Mouse (Mus musculus) midbrain, embryonic 12.5 days (tissue): ENCODE measurements around the gene Omp. TPM values are rescaled to one million over a fixed set of nuclear protein-coding genes. Genes with fewer than 3 reads are reported as not detected.

Experiments
- ATAC-seq: fragments of 200-750 bp; cut with Nextera tagmentation; 2 replicates; pipeline ENCODE4 v1.8.0; 2017; ENCODE audit warnings: low read depth, moderate TSS enrichment, moderate library complexity; ENCODE audit not compliant: low FRiP score
- H3K27ac ChIP-seq: fragments of 300-500 bp; sonication (generic); replicated peaks from 2 replicates; pipeline ENCODE4 v1.5.1; 2016; ENCODE audit warnings: mild to moderate bottlenecking
- H3K27me3 ChIP-seq: fragments of 300-500 bp; sonication (generic); 2 replicates; pipeline ENCODE4 v1.6.1; 2016; ENCODE audit warnings: mild to moderate bottlenecking
- H3K36me3 ChIP-seq: fragments of 300-500 bp; sonication (generic); 2 replicates; pipeline ENCODE4 v1.6.1; 2016
- H3K4me1 ChIP-seq: fragments of 300-500 bp; sonication (generic); 2 replicates; pipeline ENCODE4 v1.6.1; 2016
- H3K4me2 ChIP-seq: fragments of 300-500 bp; sonication (generic); replicated peaks from 2 replicates; pipeline ENCODE4 v1.6.1; 2016; ENCODE audit warnings: mild to moderate bottlenecking, moderate library complexity
- H3K4me3 ChIP-seq: fragments of 300-500 bp; sonication (generic); 2 replicates; pipeline ENCODE4 v1.5.1; 2016; ENCODE audit warnings: mild to moderate bottlenecking
- H3K9ac ChIP-seq: fragments of 300-500 bp; sonication (generic); replicated peaks from 2 replicates; pipeline ENCODE4 v1.6.1; 2016; ENCODE audit warnings: mild to moderate bottlenecking, moderate library complexity
- H3K9me3 ChIP-seq: fragments of 300-500 bp; sonication (generic); 2 replicates; pipeline ENCODE4 v1.6.1; 2016; ENCODE audit warnings: mild to moderate bottlenecking
- WGBS: fragments of 180-500 bp; shearing (Covaris S2); methylation state at CpG from one replicate; pipeline ENCODE4 v1.1.7; 2016; 5-methylcytosine and 5-hydroxymethylcytosine counted together
- polyA plus RNA-seq: library from polyadenylated mRNA; unstranded; fragments of >200 nt; fragmentation: Nextera tagmentation; extraction: Ambion mirVana; gene quantifications from 2 replicates; pipeline ENCODE4 v1.2.1, GENCODE M21; 2016

Omp gene
- polyA plus RNA-seq, 1 experiment from 2014 or later, result not detected

DNA sequence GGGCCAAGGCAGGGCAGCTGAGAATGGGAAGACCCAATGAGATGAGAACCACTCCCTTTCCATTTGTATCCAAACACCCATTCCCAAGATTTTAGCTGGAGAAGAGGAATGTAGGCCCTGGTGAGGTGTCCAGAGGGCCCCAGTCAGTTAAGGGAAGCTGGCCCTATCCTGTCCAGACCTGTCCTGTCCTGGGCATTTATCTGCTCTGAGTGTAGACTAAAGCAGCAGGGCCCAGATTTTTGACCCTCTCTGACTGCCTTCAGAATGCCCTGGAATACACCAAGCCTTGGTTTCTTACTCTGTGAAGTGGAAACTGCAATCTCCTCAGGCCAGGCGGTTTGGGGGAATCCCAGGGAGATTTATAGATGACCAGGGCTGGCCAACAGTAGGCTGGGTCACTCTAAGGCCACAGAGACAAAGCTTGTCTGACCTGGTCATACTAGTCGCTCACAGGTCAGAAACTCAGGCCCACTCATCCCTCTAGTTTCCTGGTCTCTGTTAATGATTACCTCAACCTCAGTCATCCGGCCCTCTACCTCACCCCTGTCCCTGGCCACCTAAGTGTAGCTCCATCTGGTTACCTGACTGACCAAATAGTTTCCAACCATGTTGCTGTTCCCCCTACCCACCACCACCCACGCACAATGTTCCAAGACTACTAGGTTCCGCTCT is 33.4 kb upstream of the Omp start:
- Histone ChIP-seq H3K9ac (peak overlapping the region; percentile 68; the same call in 1 of the 2 replicates), H3K27me3 (peaks cover 57% of the 10 kb centered on the region), H3K27ac (no peak overlapping the region), H3K4me1 (peaks cover 5% of the 10 kb centered on the region; the same call in 1 of the 2 replicates), H3K9me3 (no peaks in the 10 kb centered on the region), H3K36me3 (no peaks in the 10 kb centered on the region), H3K4me2 (peak overlapping the region; percentile 82), H3K4me3 (peak overlapping the region; percentile 79)
- peak; percentile 35 for ATAC-seq
- WGBS, result 95% methylated on average over 5 of the region's 5 CpGs

DNA sequence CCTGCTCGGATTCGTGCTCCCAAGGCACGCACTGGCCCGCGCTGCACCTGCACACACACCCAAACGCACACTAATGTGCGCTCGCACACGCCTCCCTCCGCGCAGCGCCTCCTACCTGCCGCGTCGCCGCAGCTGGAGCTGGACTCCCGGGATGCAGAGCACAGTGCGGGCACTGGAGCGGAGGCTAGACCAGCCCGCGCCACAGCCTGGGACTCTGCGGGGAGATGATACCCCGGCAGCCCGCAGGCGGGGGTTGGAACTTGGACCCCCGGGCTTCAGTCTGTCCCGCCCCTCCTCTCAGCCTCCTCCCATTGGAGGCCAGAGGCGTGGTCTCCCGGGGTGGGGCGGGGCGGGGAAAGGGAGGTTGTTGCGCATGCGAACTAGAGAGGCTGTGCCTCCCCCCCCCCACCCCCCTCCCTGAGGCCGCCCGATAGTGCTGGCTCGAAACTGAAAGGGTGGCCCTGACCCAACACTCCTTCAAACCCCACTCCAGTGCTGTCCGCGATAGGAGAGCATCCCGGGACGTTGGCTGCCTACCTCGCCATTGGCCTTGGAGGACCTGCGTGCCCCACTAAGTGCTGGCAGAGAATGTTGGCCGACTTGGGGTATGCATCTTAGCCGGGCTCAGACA is 32.7 kb upstream of the Omp start, which contains the start of gene Capn5:
Gene Capn5, minus strand, starts transcription at position 346 of the 631 bp plus-strand sequence.
- no peaks in the 10 kb centered on the region for H3K9me3 ChIP-seq
- H3K36me3 ChIP-seq, result no peaks in the 10 kb centered on the region
- peaks cover 53% of the 10 kb centered on the region for H3K27me3 ChIP-seq
- peak within 1 kb of the TSS; percentile 82 for H3K4me2 ChIP-seq
- peak within 1 kb of the TSS; percentile 68 for H3K9ac ChIP-seq
- H3K27ac ChIP-seq, result no peak within 1 kb of the TSS
- WGBS, result under 1% methylated on average over 43 of the region's 44 CpGs
- H3K4me1 ChIP-seq, result peaks cover 5% of the 10 kb centered on the region; the same call in 1 of the 2 replicates
- peak; percentile 79 for ATAC-seq
- peak within 1 kb of the TSS; percentile 79 for H3K4me3 ChIP-seq

DNA sequence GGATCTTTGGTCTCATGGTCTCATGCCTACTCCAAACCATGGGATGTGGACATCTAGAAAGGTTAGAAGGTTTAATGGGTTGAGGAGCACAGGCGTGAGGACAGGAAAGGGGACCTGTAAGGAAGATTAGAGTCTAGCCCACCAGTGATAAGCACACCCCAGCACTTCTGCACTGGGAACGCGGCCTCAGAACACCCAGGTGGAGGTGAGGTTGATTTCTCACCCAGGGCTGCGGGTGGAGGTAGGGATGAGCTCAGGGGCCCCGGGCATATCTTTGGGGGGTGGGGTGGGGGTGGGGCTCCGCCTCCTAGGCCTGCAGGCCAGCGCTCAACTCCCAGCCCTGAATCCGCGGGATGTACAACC is 32.2 kb upstream of the Omp start:
- 6% methylated on average over 8 of the region's 9 CpGs for WGBS
- peak overlapping the region; percentile 82 for H3K4me2 ChIP-seq
- H3K9me3 ChIP-seq, result no peaks in the 10 kb centered on the region
- peaks cover 49% of the 10 kb centered on the region for H3K27me3 ChIP-seq
- H3K9ac ChIP-seq, result peak overlapping the region; percentile 68
- peaks cover 5% of the 10 kb centered on the region; the same call in 1 of the 2 replicates for H3K4me1 ChIP-seq
- peak overlapping the region; percentile 79 for H3K4me3 ChIP-seq
- H3K27ac ChIP-seq, result no peak overlapping the region
- peak; percentile 46; the same call in 1 of the 2 replicates for ATAC-seq
- H3K36me3 ChIP-seq, result no peaks in the 10 kb centered on the region

DNA sequence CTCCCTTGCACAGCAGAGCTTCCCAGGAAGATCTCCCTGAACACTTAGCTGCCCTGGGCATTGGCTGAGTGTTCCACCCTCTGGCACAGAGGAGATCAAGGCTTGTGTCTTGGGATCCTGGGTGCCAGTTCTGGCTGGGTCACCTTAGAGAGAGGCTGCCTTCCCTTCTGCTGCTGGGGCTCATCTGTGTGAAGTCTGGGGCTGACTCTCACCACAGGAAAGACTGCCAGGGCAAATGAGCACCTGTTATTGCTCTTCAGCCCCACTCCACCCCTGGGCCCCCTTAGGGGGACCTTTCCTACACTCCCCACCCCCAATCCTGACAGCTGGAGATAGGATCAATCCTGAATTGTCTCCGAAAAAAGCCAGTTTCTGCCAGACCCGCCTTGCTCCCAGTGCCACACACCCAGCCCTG is 31.8 kb upstream of the Omp start:
- no peak overlapping the region for H3K27ac ChIP-seq
- no peaks in the 10 kb centered on the region for H3K9me3 ChIP-seq
- H3K36me3 ChIP-seq, result no peaks in the 10 kb centered on the region
- peak; percentile 9; the same call in 1 of the 2 replicates for ATAC-seq
- peak overlapping the region; percentile 82 for H3K4me2 ChIP-seq
- peak overlapping the region; percentile 79; the same call in 1 of the 2 replicates for H3K4me3 ChIP-seq
- peaks cover 50% of the 10 kb centered on the region for H3K27me3 ChIP-seq
- H3K9ac ChIP-seq, result peak overlapping the region; percentile 68; the same call in 1 of the 2 replicates
- H3K4me1 ChIP-seq, result peaks cover 5% of the 10 kb centered on the region; the same call in 1 of the 2 replicates
- WGBS, result 55% methylated on average over 2 of the region's 2 CpGs

DNA sequence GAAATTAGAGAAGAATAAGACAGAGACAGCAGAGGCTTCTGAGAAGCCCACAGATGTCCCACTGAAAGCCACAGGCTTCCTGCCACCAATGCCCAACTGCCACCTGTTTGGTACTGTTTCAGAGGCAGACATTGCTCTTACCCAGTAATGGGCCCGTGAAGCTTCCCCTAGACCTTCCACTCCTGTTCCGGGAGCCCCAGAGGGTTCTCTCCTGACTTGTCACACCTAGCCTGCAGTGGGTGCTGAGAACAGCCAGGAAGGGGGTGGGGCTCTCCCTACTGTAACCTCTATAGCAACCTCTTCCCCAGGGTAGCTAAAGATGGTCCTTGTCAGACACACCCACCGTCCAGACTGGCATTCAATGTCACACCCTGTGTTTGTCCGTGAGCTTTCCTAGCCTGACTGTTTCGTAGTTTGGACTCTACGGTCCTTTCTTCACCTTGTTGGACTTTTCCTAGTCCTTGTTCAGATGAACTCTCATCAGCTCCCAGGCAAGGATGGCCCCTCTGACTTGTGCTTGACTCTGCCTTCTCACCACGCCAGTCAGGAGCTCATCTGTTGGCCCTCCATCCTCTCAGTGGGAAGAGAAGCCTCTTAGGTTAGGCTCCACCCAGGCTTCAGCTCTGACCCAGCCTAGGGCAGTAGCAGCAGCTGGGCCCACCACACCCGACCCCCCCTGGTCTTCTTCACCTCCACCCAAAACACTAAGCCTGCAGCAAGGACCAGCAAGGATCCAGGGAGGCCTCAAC is 31.2 kb upstream of the Omp start:
- Histone ChIP-seq H3K4me2 (peak overlapping the region; percentile 82), H3K36me3 (no peaks in the 10 kb centered on the region), H3K9ac (no peak overlapping the region), H3K9me3 (no peaks in the 10 kb centered on the region), H3K4me3 (no peak overlapping the region), H3K27me3 (peaks cover 45% of the 10 kb centered on the region), H3K4me1 (peaks cover 7% of the 10 kb centered on the region; the same call in 1 of the 2 replicates), H3K27ac (no peak overlapping the region)
- WGBS, result 79% methylated on average over 8 of the region's 8 CpGs
- ATAC-seq, result no peak

DNA sequence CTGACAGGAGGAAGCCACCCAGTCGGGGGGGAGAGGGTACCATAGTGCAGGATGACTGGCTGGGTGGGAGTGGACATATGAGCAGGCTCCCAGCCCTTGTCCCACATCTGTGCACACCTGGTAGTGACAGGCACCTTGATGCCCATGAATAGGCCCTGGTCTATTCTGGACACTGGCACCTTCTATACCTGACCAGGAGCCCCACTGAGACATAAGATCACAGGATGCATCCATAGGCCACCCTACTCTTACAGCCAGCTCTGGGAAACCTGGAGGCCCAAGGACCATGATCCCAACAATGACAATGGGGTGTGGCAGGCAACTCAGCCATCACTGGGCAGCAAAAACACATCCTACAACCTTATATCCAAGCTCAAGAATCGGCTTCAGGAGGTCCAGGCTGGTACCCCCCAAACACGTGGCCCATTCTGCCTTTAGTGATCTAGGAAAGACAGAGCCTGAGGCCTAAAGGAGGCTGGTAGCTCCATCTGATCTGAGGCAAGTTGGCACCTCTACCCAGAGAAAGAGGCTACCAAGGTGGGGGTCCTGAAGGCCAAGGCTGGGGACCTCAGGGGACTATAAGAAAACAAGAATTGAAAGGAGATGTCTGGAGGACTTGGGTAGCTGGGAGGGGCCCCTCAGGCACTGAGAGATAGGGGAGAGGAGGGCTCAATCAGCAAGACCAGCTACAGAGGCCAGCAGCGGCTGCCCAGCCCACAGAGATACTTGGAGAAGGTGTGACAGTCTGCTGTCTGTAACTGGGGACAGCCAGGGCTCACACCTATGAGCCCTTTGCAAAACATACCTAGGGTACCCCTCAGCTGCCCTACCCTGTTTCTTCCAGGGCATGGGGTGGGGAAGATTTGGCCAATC is 29.8 kb upstream of the Omp start:
- H3K4me3 ChIP-seq, result no peak overlapping the region
- H3K27me3 ChIP-seq, result peaks cover 36% of the 10 kb centered on the region
- 73% methylated on average over 4 of the region's 4 CpGs for WGBS
- no peaks in the 10 kb centered on the region for H3K36me3 ChIP-seq
- no peak overlapping the region for H3K27ac ChIP-seq
- H3K9me3 ChIP-seq, result no peaks in the 10 kb centered on the region
- H3K9ac ChIP-seq, result no peak overlapping the region
- ATAC-seq, result no peak
- no peak overlapping the region for H3K4me2 ChIP-seq
- H3K4me1 ChIP-seq, result peaks cover 14% of the 10 kb centered on the region

DNA sequence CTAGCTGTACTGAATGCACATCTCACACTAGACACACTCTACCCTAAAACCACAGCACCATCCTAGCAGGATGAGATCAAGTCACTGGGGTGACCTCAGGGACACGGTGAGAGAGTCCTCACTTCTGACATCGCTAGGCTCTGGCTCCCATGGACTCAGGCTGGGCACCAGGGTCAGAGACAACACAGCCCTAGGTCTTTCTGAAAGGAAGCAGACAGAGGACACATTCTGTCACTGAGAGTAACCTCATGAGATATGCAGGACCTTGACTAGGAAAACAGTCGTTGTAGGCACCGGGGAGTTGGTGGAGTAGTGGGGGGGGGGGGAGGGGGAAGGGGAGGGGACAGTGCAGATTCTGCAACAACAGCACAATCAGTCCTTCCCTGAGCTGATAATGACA is 28.1 kb upstream of the Omp start:
- H3K9me3 ChIP-seq, result no peaks in the 10 kb centered on the region
- no peak overlapping the region for H3K4me3 ChIP-seq
- no peak for ATAC-seq
- WGBS, result 67% methylated on average over 4 of the region's 4 CpGs
- no peak overlapping the region for H3K9ac ChIP-seq
- H3K4me1 ChIP-seq, result peaks cover 14% of the 10 kb centered on the region
- no peaks in the 10 kb centered on the region for H3K36me3 ChIP-seq
- peaks cover 20% of the 10 kb centered on the region for H3K27me3 ChIP-seq
- H3K27ac ChIP-seq, result no peak overlapping the region
- no peak overlapping the region for H3K4me2 ChIP-seq

DNA sequence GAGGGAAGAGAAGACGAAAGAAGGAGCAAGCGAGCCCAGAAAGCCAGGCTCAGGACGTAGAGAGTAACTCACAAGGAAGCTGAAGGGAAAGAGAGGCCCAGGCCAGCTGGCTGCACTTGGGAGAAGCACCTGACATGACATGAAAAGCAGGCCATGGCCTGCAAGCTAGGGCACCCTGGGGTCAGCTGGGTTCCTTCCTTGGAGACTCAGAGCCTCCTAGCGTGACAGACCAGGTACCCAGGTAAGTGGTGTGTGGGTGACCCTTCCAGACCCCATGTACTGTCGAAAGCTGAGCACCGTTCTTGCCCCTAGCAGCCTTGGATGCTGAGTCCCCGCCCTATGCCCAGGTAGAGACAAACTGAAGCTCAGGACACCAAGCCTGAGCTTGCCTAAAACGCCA is 27.4 kb upstream of the Omp start:
- no peak overlapping the region for H3K4me3 ChIP-seq
- no peak overlapping the region for H3K9ac ChIP-seq
- no peaks in the 10 kb centered on the region for H3K36me3 ChIP-seq
- no peak for ATAC-seq
- WGBS, result 79% methylated on average over 8 of the region's 8 CpGs
- H3K27ac ChIP-seq, result no peak overlapping the region
- peaks cover 20% of the 10 kb centered on the region for H3K27me3 ChIP-seq
- no peak overlapping the region for H3K4me2 ChIP-seq
- H3K4me1 ChIP-seq, result peaks cover 14% of the 10 kb centered on the region
- H3K9me3 ChIP-seq, result no peaks in the 10 kb centered on the region

DNA sequence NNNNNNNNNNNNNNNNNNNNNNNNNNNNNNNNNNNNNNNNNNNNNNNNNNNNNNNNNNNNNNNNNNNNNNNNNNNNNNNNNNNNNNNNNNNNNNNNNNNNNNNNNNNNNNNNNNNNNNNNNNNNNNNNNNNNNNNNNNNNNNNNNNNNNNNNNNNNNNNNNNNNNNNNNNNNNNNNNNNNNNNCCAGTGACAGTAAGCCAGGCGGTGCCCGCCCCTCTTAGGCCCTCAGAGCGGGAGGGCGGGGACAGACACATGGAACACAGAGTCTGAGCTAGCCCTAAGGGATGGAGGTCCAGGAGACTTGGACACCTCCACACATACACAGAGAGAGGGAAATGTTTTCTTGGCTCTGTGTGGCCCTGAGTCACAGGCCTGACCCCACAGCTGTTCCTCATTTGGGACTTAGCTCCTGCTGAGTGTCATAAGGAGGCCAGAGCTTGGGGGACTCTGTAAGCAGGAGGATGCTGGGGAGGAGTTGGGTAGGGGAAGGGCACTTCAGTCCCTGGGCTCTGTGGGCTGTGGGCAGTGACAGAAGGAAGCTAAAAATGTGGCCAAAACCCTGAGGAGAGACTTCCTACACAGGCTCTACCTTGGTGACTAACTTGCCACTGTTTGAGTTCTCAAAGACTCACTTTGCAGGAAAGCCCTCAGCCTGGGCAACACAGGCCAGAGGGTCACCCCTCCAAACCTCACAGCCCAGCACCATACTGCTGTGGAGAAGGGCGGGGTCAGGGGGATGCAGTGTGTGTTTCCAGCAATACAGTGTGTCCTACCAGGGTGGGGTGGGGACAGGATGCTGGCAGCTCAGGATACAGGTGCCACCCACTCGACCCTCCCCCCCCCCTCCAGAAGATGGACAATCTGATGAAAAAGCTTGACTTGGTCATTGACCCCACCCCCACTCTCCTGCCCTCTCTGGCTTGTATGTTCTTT is 26.1 kb upstream of the Omp start:
- no peaks in the 10 kb centered on the region for H3K36me3 ChIP-seq
- H3K4me3 ChIP-seq, result no peak overlapping the region
- H3K27ac ChIP-seq, result no peak overlapping the region
- H3K9me3 ChIP-seq, result no peaks in the 10 kb centered on the region
- H3K27me3 ChIP-seq, result peaks cover 10% of the 10 kb centered on the region
- peaks cover 9% of the 10 kb centered on the region for H3K4me1 ChIP-seq
- ATAC-seq, result no peak
- WGBS, result 51% methylated on average over 6 of the region's 6 CpGs
- H3K9ac ChIP-seq, result no peak overlapping the region
- no peak overlapping the region for H3K4me2 ChIP-seq

DNA sequence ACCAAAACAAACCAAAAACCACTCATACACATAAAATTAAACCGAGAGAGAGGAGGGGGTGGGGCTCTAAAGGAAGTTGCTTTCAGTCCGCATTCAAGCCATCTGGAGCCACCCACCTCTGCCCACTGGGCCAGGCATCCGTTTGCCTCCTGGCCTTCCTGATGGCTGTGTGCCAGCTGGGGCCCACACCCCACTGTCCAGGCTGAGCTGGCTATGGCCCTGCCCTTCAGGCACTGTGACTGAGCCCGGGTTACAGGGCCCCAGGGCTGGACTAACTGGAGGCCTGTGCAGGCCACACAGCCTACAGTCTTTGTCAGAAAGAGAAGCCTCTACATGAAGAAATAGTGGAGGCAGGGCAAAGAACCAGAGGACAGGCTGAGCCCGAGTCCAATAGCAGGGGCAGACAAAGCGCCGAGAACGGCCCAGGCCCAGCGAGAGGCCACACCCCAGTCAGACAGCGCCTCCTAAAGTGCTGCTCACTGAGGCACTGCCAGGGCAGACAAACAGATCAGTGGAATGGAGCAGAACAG is 19.8 kb upstream of the Omp start:
- Histone ChIP-seq H3K9ac (no peak overlapping the region), H3K36me3 (no peaks in the 10 kb centered on the region), H3K4me2 (no peak overlapping the region), H3K27ac (0 out of 2 replicates have a peak overlapping the region, but pooled peaks have one; percentile 27), H3K4me3 (no peak overlapping the region), H3K4me1 (peaks cover 12% of the 10 kb centered on the region; the same call in 1 of the 2 replicates), H3K27me3 (no peaks in the 10 kb centered on the region), H3K9me3 (no peaks in the 10 kb centered on the region)
- ATAC-seq, result 0 out of 2 replicates have a peak, but pooled peaks have one; percentile 44
- WGBS, result 67% methylated on average over 10 of the region's 10 CpGs
